Mouse (Mus musculus): ENCODE measurements around the gene Pnma1. TPM values are rescaled to one million over a fixed set of nuclear protein-coding genes. Genes with fewer than 3 reads are reported as not detected.

Gene Pnma1
- 2.3 and 3.3 TPM in 2 replicates for polyA plus RNA-seq (2012; rRNA removed)

DNA sequence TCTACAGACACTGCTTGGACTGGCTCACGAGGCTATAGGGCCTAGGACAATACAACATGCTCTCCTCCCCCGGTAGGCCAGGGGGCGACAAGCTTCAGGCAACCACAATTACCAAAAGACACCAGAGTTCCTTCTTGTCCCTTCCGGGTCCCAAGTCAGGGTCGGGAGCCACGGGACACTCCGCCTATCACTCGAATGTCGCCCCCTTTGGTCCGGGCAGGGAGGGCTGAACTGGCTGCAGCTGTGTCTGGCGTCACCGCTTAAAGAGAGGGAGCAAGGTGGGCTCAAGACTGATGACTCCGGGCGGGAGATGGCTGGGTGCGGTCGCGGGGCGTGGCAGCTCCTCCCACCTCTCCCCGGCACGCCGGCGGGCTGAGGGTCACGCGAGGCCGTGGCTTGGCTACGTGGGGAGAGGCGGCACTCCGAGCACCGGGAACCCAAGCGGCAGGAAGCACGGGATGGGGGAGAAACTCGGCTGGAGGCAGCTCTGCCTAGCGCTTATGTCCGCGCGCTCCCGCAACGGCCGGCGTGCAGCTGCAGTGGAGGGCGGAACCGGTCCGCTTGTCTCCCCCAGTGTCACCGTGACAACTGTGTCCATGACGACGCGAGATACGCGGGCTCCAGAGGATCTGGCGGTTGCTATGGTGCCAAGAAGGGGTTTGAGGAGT, at the start of gene Pnma1:
Pnma1 (minus strand) TSS at position 536 of the 668 bp plus-strand sequence.

DNA sequence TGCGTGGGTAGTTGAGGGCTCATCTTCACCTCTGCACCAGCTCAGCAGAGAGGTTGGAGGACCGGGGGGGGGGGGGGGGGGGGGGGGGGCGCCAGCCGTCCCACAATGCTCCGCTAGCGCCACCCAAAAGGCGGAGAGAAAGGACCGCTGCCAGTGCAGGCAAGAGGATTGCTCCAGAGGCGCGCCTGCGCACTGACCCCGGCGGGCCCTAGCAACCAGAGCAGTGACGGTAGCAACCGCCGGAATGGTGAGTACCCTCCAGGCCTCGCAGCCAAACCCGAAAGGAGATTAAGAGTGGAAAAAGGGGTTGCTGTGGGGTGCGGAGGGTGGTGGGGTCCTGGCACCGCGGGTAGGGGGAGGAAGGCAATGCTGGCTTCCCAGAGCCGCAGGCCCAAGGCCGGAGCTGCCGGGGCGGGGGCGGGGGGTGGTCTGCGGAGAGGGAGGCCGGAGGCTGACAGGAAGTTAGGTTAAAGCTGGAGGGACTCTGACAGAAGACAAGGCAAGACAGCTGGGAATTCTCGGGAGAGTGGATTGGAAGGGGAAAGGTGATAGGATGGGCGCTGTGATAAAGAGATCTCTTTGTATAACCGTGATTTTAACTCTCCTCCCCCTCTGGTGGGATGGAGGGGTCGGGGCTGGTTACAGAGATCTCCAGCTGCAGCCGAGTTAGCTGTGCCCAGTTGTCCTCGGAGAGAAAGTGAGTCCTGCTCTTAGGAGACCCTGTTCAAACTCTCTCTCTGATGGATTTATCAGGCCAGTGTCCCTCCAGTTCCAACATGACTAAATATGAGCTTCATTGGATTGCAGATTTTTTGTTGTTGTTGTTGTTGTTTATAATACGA, 33.9 kb downstream of the Pnma1 start, which contains the start of gene Dnal1:
Dnal1 (plus strand) TSS at position 214 of the 842 bp plus-strand sequence.

DNA sequence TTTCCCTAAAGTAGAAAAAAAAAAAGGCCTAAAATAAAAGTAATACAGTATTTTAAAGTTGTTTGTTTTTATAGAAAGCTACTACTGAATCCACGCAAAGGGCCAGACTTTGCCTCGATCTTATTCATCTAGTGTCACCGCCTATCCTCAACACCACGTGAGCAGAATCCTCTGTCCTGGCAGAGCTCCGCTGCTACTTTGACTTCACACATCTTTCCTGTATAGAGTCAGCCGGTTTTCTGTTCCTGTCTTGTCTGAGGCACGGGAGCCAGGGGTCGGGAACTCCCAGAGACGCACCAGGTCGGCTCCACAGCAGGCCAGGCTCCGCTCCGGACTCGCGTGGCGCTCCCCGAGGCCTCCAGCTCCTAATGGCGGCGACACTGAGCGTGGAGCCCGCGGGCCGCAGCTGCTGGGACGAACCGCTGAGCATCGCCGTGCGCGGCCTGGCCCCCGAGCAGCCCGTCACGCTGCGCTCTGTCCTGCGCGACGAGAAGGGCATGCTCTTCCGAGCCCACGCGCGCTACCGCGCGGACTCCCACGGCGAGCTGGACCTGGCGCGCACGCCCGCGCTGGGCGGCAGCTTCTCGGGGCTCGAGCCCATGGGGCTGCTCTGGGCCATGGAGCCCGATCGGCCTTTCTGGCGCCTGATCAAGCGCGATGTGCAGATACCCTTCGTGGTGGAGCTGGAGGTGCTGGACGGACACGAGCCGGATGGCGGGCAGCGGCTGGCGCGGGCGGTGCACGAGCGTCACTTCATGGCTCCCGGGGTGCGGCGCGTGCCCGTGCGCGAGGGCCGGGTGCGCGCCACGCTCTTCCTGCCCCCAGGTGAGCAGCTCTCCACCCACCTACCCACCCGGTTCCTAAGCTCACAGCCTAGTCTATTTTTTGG, 47.4 kb downstream of the Pnma1 start, which contains the start of gene Acot6:
Acot6 (plus strand) TSS at position 51 of the 889 bp plus-strand sequence.

Other genes with a start within 250 kb of the Pnma1 start
- 36.3 and 36.4 TPM in 2 replicates for gene Numb, start 226.6 kb downstream of the Pnma1 start, polyA plus RNA-seq (2012; rRNA removed)
- 14.3 and 15.7 TPM in 2 replicates for gene Riox1, start 197.9 kb downstream of the Pnma1 start, polyA plus RNA-seq (2012; rRNA removed)
- 0.03 TPM in 1 of 2 replicates, not detected in the other for gene Heatr4, start 163.6 kb downstream of the Pnma1 start, polyA plus RNA-seq (2012; rRNA removed)
- gene Acot2, start 160.6 kb downstream of the Pnma1 start, polyA plus RNA-seq (2012; rRNA removed), result 2.9 and 4.7 TPM in 2 replicates
- gene Acot1, start 139.0 kb downstream of the Pnma1 start, polyA plus RNA-seq (2012; rRNA removed), result 51.0 and 51.4 TPM in 2 replicates
- gene Acot4, start 110.1 kb downstream of the Pnma1 start, polyA plus RNA-seq (2012; rRNA removed), result 0.12 and 0.44 TPM in 2 replicates
- gene Gm49366, start 109.6 kb downstream of the Pnma1 start, polyA plus RNA-seq (2012; rRNA removed), result not detected in 2 replicates
- gene Acot3, start 96.3 kb downstream of the Pnma1 start, polyA plus RNA-seq (2012; rRNA removed), result 0.20 and 0.36 TPM in 2 replicates
- gene Acot5, start 79.2 kb downstream of the Pnma1 start, polyA plus RNA-seq (2012; rRNA removed), result 0.04 and 0.08 TPM in 2 replicates
- 2.8 and 3.1 TPM in 2 replicates for gene Acot6, start 47.8 kb downstream of the Pnma1 start, polyA plus RNA-seq (2012; rRNA removed)
- 15.9 and 16.2 TPM in 2 replicates for gene Dnal1, start 34.1 kb downstream of the Pnma1 start, polyA plus RNA-seq (2012; rRNA removed)
- 7.4 and 8.5 TPM in 2 replicates for gene Elmsan1, start 70.4 kb upstream of the Pnma1 start, polyA plus RNA-seq (2012; rRNA removed)
- gene Ptgr2, start 136.7 kb upstream of the Pnma1 start, polyA plus RNA-seq (2012; rRNA removed), result 10.5 and 12.4 TPM in 2 replicates
- gene Zfp410, start 168.4 kb upstream of the Pnma1 start, polyA plus RNA-seq (2012; rRNA removed), result 72.1 and 74.2 TPM in 2 replicates
- gene Coq6, start 213.2 kb upstream of the Pnma1 start, polyA plus RNA-seq (2012; rRNA removed), result 48.4 and 50.5 TPM in 2 replicates
- 17.3 and 19.5 TPM in 2 replicates for gene Fam161b, start 213.3 kb upstream of the Pnma1 start, polyA plus RNA-seq (2012; rRNA removed)

Data from central nervous system, embryonic 14 days (tissue).